Mouse (Mus musculus): ENCODE measurements around the gene Rftn1. TPM values are rescaled to one million over a fixed set of nuclear protein-coding genes. Genes with fewer than 3 reads are reported as not detected.

Gene Rftn1
- total RNA-seq, 2 experiments from 2014 or later: 70.3 to 80.9 TPM

DNA sequence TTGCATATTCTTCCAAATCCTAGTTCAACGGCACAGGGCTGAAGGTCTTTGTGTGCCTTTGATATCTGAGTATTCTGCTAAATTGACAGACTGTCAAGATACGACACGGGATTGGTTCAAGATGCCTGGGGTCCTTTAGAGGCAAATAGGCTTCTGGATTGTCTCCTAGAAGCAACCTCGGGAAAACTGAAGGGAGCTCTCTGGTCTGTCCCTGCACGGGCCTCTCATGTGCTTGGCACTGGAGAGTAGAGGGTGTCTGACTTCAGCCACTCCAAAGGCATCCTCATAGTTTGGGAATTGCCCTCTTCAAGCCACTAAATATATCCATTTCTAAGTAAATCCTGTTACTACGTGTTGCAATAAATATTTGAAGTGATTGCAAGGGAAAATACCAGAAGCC, 98.6 kb downstream of the Rftn1 start:
- DNase-seq: no peak

DNA sequence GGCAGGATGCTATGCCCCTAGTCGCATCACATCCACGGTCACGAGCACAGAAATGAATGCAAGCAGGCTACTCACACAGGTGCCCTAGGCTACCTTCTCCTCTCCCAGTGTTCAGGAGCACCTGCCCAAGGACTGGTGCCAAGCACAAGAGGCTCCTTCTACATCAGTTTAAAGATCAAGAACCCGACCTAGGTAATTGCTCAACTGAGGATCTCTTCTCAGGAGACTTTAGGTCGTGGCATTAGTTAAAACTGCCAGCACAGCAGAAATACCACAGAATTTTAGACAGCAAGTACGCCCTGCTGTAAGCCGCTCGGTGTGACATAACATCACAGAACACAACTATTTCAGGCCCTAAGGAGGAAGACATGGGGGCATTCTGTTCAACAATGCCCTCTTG, 100.7 kb downstream of the Rftn1 start:
- no peak for DNase-seq

DNA sequence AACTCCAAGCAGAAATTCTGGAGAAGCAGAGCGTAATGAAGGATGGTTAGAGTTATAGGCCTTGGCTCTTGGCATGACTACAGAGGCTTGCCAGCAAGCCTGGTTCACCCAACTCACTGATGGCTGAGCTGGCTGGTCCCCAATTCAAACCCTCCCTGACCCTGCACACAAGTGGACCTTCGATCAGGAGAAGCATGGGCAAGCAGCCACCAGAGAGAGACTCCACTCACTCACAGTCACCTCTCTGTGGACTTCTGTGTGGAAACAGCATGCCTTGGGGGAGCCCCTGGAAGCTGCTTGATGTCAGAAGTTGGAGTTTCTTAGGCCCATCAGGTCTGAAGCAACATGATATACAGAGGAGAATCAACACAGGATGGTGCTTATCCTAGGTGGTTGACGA, 102.4 kb downstream of the Rftn1 start:
- DNase-seq: no peak

DNA sequence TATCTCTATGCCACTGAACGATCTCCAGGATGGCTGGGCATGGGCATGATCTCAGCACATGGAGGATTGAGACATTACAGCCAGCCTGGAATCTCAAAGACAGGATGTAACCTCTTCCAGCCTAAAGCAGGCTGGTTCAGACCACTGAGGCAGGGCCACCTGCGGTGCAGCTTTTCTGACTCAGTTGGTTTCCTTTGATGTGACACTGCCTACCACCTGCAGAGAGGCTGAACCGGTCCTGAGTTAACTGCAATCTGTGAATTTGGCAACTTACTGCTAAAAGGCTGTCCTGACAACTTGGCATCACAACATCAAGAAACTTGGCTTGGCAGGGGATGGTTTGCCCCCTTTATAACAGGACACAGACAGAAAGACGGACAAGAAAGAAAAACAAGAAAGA, 103.6 kb downstream of the Rftn1 start:
- DNase-seq: no peak

DNA sequence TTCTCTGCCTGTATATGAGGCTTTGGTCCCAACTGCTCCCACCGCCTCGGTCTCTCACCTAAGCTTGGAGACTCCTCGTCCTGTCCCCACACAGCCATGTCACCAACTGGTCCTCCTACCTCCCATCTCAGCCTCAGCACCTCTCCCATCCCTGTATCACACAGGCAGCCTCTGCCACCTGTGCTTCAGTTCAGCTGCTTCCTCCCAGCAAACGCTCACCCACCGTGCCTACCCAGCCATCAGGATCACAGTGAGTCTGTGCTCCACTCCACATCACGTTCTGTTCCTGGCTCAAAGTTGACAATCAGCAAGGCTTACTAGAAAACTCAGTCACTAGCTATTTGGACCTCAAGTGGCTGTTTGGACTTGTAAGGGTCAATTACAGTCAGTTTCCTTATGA, 105.8 kb downstream of the Rftn1 start:
- no peak for DNase-seq

DNA sequence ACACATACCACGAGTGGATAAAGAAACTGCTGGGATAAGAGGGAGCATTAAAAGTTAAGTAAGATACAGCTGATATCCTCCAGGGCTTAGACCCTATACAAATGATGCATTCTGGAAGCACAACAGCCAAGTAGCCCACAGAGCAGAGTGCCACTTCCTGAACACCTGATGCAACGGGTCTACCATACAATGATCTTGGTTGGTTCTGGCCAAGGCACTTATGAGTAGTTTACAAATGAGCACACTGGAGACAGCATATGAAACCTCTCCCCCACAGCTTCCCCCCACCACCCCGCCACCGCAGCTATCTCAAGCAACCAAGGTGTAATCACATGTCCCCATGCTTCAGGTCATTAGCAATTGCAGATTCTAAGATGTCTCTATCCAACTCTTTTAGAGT, 106.5 kb downstream of the Rftn1 start:
- no peak for DNase-seq

DNA sequence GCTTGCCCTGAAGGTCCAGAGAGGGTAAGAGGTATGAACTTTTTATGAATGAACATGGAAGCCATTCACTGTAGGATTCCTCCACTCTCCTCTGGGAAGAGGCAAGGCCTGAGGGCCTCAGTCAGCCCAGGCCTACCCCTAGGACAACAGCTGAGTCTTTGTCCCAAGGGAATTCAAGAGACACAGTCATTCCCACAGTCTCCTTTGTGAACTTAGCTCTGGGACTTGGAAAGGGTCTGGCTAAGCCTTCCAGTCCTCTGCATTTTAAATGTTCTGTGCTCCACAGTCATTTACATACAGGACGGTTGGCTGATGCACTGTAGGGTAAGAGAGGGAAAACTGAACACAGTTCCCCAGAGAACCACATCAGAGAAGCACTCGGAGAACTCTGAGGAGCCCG, 107.5 kb downstream of the Rftn1 start:
- no peak for DNase-seq

DNA sequence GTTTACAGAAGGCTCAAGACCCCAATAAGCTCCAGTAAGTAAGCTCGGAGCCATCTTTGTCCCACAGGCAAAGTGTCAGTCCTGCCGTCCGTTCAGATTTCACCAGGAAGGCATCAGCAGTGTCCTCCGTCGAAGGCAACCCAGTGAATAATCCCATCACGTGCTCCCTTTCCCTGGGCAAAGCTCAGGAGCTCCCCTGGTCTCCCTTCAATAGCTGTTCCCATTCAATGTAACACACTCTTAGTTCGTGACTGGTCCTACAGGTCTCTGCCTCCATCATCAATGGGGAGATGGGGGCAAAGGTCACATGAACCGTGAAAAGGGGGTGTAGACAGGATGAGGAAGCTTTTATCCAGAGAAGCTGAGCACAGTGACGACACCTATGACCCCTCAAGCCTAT, 108.8 kb downstream of the Rftn1 start:
- no peak for DNase-seq

DNA sequence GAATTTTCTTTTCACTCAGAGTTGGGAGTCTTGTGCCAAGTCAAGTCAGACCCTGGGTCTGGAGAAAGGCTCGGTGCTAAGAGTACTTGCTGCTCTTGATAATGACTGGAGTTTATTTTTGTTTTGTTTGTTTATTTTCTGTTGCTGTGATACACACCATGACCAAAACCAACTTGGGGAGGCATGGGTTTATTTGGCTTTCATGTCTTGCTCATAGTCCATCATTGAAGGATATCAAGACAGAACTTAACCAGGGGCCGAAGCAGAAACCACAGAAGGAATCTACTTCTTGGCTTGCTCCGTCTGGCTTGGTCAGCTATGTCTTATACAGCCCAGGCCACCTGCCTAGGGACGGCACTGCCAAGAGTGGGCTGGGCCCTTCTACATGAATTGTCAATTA, 109.5 kb downstream of the Rftn1 start:
- no peak for DNase-seq

DNA sequence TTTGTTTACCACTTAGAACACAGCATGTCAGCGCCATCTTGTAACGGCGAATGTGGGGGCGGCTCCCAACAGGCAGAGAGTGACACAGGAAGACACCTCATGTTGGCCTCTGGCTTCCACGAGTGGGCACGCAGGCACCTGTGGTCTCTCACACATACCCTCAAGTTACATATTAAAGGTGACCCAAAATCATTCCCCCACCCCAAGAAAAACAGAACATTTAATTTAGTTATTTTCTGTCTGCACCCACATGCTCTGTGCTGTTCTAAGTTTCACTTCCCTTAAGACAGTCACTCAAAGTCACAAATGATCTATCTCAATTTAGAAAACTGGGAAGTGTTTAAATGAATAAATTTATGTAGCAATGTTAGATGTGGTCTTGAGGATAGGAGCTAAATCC, 111.7 kb downstream of the Rftn1 start:
- DNase-seq: no peak

DNA sequence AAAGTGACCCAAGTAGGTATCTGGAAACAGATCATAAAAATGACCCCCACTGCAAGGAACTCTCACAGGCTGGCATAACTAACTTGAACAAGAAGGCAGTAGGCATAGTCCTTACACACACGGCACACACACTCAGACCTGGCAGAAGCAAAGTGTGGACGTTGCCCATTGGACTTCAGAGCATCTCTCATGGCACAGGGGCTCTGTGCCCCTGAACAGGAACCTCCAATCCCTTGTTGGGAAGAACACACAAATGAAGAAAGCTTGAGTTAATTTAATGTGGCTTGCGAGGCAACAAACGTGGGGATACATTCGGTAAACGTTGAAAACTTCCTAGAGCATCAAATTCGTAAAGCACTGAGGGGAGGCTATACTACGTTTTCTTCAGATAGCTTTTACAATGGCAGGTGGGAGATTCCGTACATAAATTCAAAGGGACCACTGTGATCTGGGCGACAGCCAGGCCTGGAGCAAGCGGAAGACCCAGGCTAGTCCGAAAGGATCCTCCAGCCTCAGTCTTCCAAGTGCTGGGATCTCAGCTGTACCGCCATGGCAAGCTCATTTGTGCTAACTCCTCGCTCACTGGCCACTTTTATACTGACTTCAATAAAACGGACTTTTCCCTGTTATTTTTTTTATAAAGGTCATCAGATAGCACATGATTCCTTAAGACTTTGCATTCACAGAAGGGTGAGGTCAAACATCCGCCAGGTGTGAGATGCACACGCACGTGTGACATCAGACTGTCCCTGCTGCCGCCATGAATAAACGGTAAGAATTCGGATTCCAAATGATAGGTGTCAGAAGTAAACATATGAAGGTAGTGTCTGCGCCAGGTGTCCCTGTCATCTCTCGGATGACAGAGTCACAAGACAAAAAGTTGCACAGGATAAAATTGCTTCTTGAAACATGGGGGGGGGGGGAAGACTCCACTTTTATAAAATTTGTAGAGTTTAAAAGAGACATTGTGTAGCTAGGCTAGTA, 117.2 kb downstream of the Rftn1 start:
- DNase-seq: no peak

DNA sequence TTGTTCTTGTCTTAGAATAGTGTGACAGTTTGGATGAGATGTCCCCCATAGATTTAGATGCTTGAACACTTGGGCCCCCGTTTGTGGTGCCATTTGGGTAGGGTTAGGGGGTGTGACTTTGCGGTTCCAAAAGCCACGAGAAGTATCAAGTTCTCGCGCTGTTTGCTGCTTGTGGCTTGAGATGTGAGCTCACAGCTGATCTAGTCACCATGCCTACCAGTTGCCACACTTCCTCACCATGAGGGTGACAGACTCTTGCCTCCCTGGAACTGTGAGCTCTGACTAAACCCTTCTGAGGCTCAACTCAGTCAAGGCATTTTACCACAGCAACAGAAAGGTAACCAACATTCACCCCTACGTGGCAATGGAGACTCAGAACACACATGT, 118.9 kb downstream of the Rftn1 start:
- no peak for DNase-seq

DNA sequence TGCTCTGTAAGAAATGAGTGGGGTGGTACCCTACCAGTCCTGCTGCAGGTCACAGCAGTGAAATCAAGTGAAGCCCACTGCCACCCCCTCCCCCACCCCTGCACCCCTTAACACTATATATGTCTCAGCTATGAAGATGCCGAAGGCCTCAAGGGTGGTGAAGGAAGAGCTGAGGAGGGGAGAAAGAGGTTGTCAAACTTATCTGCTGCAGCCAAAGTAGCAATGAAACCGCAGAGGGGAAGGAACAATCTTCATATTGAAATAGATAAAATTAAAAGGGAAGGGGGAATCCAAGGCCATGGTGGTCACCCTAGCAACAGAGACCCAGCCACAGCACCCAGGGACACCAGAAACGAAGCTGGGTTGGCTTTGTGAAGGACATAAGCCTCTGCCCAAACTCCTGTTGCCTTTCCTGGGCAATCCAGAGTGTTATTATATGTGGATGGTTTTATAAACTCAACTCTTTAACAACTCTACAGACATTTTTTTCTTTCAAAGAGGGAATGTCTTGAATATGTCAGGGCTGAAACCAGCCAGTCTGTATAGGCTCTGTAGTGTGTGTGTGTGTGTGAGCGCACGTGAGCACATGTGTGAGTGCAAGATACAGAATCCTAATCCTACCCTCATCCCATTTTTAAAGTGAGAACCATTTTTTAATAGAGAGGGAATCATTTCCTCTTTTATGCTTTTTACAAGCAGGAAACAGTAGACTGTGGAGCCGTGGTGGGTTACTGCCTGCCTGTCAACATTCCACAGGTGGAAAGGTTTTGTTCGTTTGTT, 119.5 kb downstream of the Rftn1 start:
- DNase-seq: no peak

DNA sequence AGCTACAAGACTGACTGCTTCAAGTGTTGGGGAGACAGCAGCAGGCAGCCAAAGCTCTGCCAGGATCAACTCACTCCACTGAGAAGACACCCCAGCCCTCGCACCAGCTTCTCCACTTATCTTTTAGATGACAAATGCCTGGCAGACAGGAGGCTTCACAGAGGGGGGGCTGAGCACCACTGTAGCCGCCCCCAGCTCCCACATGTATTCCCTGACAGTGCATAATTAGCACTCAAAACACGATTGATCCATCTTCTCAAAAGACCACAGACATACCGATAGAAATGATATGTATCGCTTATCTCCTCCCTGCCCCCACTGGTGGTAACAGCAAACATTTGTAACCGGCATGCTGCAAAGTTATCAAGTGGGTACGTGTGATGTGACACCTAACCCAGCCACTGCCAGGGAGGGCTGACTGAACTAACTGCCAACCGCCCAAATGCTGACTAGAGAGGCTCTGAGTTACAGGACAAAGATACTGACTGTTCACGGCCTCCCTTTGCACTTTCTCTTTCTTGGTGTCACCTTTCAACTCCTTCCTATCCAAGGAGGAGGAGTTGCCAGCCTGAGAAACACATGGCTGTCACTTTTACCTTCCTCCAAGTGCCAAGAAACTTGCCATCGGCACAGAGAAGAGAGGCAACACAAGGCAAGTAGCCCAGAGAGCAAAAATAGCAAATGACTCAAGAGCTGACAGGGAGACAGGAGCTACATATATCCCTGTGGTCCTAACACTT, 120.4 kb downstream of the Rftn1 start:
- peak; percentile 53 for DNase-seq

DNA sequence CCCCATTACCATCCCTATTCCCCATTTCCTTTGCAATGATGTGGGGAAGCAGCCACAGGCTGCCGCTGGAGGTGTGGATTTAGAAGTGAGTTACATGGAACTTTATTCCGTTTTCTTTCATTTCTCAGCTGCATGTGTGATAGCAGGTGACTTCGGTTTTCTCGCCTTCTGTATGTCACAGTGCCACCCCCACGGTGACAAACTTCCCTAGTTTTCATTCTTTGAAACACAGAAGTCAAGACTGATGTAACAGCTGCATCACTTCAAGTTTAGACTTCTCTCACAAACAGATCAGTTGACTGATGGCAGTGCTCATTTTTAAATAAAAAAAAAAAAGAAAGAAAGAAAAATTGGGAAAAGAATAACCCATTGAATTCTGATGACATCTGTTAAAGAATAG, 121.3 kb downstream of the Rftn1 start:
- no peak for DNase-seq

DNA sequence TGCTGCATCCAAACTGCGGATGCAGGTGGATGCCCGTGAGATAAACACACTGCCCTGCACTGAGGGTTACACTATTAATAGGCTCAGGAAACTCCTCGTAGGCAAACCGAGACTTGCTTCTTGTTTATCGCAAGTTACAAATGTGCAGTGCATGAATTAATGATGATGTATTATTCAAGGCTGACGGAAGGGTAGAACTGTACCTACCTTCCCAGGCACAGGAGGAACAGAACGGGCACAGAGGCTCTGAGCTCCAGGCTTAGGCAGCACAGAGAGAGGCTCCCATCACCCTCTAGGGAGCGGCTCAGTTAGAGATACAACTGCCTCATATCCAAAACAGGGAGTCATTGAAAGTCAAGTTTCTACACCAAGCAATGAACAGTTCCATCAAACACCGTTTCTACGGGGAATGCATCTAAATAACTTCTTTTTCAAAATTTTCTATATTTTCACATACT, 121.8 kb downstream of the Rftn1 start:
- no peak for DNase-seq

DNA sequence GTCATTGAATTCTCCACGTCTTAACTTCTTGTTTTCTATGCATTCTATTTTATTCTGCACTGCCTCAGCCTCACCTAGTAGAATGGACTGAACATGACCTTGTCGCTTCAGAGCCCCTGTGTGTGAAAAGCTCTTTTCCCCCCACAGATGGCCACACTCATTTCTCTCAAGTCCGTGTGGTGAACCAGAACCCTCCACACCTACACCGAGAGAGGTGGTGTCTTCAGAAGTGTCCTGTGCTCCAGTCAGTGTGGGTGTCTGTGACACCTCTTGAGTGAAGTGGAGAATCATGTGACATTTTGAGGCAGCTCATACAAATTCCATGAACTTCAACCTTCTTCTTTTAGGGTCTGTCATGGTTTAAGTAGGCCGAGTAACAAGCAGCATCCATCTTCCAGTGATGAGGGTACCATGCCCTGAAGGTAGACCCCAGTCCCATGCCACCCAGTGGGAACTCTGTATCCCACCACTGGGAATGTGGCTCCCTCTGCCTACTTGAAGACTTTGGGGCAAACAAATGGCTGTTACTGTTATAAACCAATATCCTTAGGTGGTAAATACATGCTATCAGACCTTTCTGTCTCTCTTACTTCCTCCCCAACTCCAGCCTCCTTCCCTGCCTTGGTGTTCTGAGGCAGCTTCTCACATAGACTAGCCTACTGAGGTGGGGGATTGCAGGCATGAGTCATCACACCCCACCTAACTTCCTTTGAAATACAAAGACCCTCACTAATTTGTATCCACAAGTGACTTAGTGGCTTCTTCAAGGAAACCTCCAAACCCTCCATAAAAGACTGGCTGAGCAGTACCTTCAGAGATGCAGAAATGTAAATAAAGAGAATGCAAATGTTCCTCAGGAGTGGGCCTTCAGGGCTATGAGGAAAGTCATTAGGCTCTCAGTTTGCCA, 122.4 kb downstream of the Rftn1 start:
- no peak for DNase-seq

DNA sequence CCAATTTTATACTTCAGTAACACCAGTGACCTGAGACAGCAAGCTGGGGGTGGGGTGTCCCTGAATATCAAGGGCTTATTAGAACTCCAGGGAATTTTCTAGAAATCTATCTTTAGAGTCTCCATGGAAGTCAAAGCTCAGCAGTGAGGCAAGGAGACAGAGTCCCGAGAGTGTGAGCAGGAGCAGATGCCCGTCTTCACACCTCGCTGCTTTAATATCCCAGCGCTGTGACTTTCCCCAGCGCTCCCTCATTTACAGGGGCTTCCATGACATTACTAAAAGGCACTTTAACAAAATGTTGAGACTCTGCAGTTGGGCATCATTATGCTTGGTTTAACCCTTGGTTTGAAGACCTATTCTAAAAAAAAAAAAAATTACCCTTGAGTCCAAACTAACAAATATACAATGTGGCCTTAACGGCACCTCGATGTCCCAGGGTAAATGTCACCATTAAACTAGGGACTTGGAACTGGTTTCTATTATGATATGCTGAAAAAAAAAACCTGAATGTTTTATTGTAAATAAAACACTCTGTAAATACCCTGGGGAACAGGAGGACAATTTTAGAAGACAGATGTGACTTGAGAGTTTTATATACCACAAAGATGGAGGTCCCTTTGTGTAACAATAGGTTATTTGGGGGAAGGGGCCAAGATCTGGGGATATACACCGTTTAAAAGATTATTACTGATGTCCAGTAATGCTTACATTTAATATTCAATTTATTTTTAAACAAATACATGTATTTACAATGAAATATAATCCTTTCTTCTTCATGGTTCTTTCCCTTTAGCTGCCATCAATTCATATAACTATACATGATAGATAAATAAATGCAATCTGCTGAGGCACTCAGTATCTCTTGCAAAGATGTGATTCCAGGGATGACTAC, 123.4 kb downstream of the Rftn1 start:
- DNase-seq: no peak

DNA sequence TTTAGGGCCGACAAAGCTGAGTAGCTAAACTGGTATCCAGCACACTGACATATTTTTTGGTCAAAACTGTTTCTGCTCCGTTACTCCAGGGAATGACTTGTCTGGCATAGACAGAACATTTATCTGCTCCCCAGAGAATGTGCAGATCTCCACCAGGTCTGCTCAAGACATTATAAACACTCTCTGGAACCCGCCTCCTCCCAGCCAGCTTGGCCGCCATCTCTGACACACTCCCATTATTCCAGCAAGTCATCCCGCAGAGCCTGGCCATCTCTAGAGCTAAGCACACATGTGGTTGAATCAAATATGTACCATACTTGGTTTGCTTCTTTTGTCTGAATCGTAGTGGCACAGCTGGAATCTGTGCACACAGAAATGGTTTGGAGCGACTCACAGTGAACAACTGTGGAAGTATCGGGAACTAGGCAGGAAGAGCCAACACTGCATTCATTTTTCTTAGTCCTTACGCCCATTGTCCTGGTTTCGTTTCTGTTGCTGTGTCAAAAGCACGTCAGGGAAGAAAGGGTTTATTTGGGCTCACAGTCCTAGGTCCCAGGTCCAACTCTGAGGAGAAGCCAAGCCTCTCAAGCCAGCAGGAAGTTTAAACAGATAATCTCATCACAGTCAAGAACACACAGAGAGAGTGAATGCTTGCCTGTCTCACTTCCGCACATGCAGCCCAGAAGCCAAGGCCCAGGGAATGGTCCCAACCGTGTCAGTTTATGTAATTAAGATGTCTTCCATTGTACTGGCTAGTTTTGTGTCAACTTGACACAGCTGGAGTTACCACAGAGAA, 126.4 kb downstream of the Rftn1 start:
- no peak for DNase-seq

DNA sequence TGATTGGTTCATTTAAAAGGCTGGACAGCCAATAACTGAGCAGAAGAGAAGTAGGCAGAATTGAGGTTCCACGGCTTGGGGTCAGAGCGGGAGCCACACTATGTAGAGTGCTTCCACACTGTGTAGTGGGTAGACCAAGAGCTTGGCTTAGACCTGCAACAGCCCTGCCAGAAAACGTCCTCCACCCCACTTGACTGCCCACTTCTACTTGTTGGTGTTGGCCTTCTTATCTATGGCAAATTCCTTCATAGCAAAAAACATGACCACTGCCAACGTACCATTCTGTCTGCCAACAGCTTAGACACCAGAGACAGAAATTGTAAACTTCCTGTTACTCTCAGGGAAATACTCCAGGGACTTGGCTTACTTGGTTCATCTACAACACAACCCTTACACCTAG, 127.8 kb downstream of the Rftn1 start:
- DNase-seq: peak; percentile 75

Data from heart, postnatal 4 days (tissue).